Mouse (Mus musculus) c-Kit-positive CD71-negative TER-119-negative erythroid progenitor cells, embryonic 14.5 days (primary cell): ENCODE measurements around the gene Malsu1.

Experiments used
- DNase-seq: peaks from one replicate; pipeline ENCODE4 v3.0.0-alpha.2; 2013; ENCODE audit warnings: low read depth

Gene Malsu1

GRCm38 (mm10) chr6:49073304-49074116, at the start of gene Malsu1:
TSS of gene Malsu1 (plus strand) at chr6:49073795.
- DNase-seq, result peak; percentile 88

- no peak for DNase-seq
These were observed 48.3 kb upstream of the Malsu1 start for GRCm38 (mm10) chr6:49025290-49025689.

- no peak for DNase-seq
These were observed 47.1 kb upstream of the Malsu1 start for GRCm38 (mm10) chr6:49026496-49026895.

GRCm38 (mm10) chr6:49028019-49028418, 45.6 kb upstream of the Malsu1 start:
- DNase-seq, result no peak

GRCm38 (mm10) chr6:49028708-49029107, 44.9 kb upstream of the Malsu1 start:
- no peak for DNase-seq

GRCm38 (mm10) chr6:49031230-49031629, 42.4 kb upstream of the Malsu1 start:
- DNase-seq, result no peak

- DNase-seq, result no peak
These were observed 40.8 kb upstream of the Malsu1 start for GRCm38 (mm10) chr6:49032783-49033182.

- no peak for DNase-seq
These were observed 37.0 kb upstream of the Malsu1 start, which contains the start of gene Gpnmb for GRCm38 (mm10) chr6:49036275-49037267. TSS of gene Gpnmb (plus strand) at chr6:49036546.

GRCm38 (mm10) chr6:49037268-49037662, 36.3 kb upstream of the Malsu1 start:
- no peak for DNase-seq

- peak; percentile 60 for DNase-seq
These were observed 34.0 kb upstream of the Malsu1 start for GRCm38 (mm10) chr6:49039470-49040180.

GRCm38 (mm10) chr6:49046502-49046901, 27.1 kb upstream of the Malsu1 start:
- DNase-seq, result no peak

GRCm38 (mm10) chr6:49046976-49047375, 26.6 kb upstream of the Malsu1 start:
- no peak for DNase-seq

GRCm38 (mm10) chr6:49047848-49048247, 25.7 kb upstream of the Malsu1 start:
- DNase-seq, result no peak

GRCm38 (mm10) chr6:49048395-49048794, 25.2 kb upstream of the Malsu1 start:
- no peak for DNase-seq

GRCm38 (mm10) chr6:49050677-49051410, 22.8 kb upstream of the Malsu1 start:
- no peak for DNase-seq

- no peak for DNase-seq
These were observed 21.4 kb upstream of the Malsu1 start for GRCm38 (mm10) chr6:49052191-49052590.

- no peak for DNase-seq
These were observed 18.3 kb upstream of the Malsu1 start for GRCm38 (mm10) chr6:49055256-49055733.

GRCm38 (mm10) chr6:49056009-49056408, 17.6 kb upstream of the Malsu1 start:
- DNase-seq, result no peak

GRCm38 (mm10) chr6:49057053-49058021, 16.3 kb upstream of the Malsu1 start:
- DNase-seq, result peak; percentile 74

GRCm38 (mm10) chr6:49068361-49068760, 5.2 kb upstream of the Malsu1 start:
- DNase-seq, result no peak
